22 mouse cellular contexts compared by ENCODE assay signal in genomic region chr2:29770162-29770561, GRCm38 (mm10). TPM values are rescaled to one million over a fixed set of nuclear protein-coding genes. Genes with fewer than 3 reads are reported as not detected.
DNase-seq lines count a peak whose midpoint lies in the region; ATAC-seq and TF ChIP-seq lines count a peak whose summit lies in the region.
"Had no signal": no experiment of that assay in that cellular context is flagged by ENCODE, and none has a peak within 500 bp of the region (broad histone marks: within the 10 kb centered on the region; RNA-seq: fewer than 3 reads in every experiment).

No protein-coding gene starts in this region.

- peak; percentile 26 for TF ChIP-seq CTCF in lung, postnatal 0 days (IDR thresholded peaks at IDR 0.05)
- TF ChIP-seq CTCF in lung, adult 2 months (IDR thresholded peaks at IDR 0.05; ENCODE audit: insufficient read depth, low read length), result no peak

- peaks cover 27% of the 10 kb centered on the region for H3K4me1 ChIP-seq in intestine, embryonic 16.5 days (ENCODE audit: control insufficient read depth, insufficient read depth, low read length)
- H3K4me1 ChIP-seq in intestine, embryonic 15.5 days (replicated peaks), result 0 out of 2 replicates have a peak, but pooled peaks cover 9% of the 10 kb centered on the region
- H3K4me1 ChIP-seq in lung, postnatal 0 days (ENCODE audit: insufficient read depth, low read depth, low read length), result no peaks in the 10 kb centered on the region
- no peaks in the 10 kb centered on the region for H3K4me1 ChIP-seq in lung, adult 2 months (ENCODE audit: control insufficient read depth, insufficient read depth, low read length)
- H3K4me1 ChIP-seq: forebrain, embryonic 13.5 days had no signal

- H3K27ac ChIP-seq in intestine, embryonic 16.5 days (ENCODE audit: low read length), result 0 out of 2 replicates have a peak overlapping the region, but pooled peaks have one; percentile 62
- no peak overlapping the region for H3K27ac ChIP-seq in intestine, embryonic 15.5 days
- H3K27ac ChIP-seq in lung, postnatal 0 days (ENCODE audit: low read length), result no peak overlapping the region
- H3K27ac ChIP-seq: forebrain, embryonic 13.5 days; hindbrain, embryonic 14.5 days; liver, embryonic 13.5 days had no signal

- H3K9ac ChIP-seq in intestine, embryonic 16.5 days (ENCODE audit: low read depth, low read length), result no peak overlapping the region
- H3K9ac ChIP-seq in intestine, embryonic 15.5 days, result no peak overlapping the region
- H3K9ac ChIP-seq in lung, postnatal 0 days (replicated peaks; ENCODE audit: low read depth), result no peak overlapping the region
- H3K9ac ChIP-seq: forebrain, embryonic 13.5 days; hindbrain, embryonic 14.5 days; liver, embryonic 13.5 days had no signal

- H3K36me3 ChIP-seq in intestine, embryonic 16.5 days (ENCODE audit: control insufficient read depth, insufficient read depth, low read length), result no peaks in the 10 kb centered on the region
- H3K36me3 ChIP-seq in intestine, embryonic 15.5 days, result no peaks in the 10 kb centered on the region
- no peaks in the 10 kb centered on the region for H3K36me3 ChIP-seq in lung, postnatal 0 days (ENCODE audit: insufficient read depth, low read length)
- H3K36me3 ChIP-seq: liver, embryonic 13.5 days had no signal

- TF ChIP-seq EP300 in lung, postnatal 0 days (IDR thresholded peaks at IDR 0.05), result no peak

- H3K4me2 ChIP-seq in intestine, embryonic 16.5 days (ENCODE audit: low read depth, low read length), result no peak overlapping the region
- no peak overlapping the region for H3K4me2 ChIP-seq in intestine, embryonic 15.5 days (replicated peaks)
- H3K4me2 ChIP-seq in lung, postnatal 0 days (replicated peaks; ENCODE audit: low read depth, low read length), result no peak overlapping the region
- H3K4me2 ChIP-seq: forebrain, embryonic 13.5 days; hindbrain, embryonic 14.5 days; liver, embryonic 13.5 days; midbrain, embryonic 11.5 days had no signal

- no peak for TF ChIP-seq POLR2A in lung, adult 2 months (IDR thresholded peaks at IDR 0.05; ENCODE audit: borderline replicate concordance, extremely low read depth, low read depth, low read length)

- DNase-seq in lung, postnatal 0 days (ENCODE audit: low spot score), result no peak
- DNase-seq in lung, adult 2 months, result no peak
- peak; percentile 22 for DNase-seq in MEL-GATA-1-ER (ENCODE audit: extremely low read depth, low read depth)
- DNase-seq in B cell, adult 2 months, result no peak
- no peak for DNase-seq in adrenal gland, postnatal 10 days
- DNase-seq: adrenal gland, adult 8-10 months; cerebellum, adult 9-10 months; heart, adult 18-20 months; left cerebral cortex, postnatal 4 days; liver, embryonic 13.5 days; lung, postnatal 4 days had no signal

- H3K9me3 ChIP-seq in intestine, embryonic 16.5 days (ENCODE audit: control insufficient read depth, low read length), result no peaks in the 10 kb centered on the region
- no peaks in the 10 kb centered on the region for H3K9me3 ChIP-seq in intestine, embryonic 15.5 days
- no peaks in the 10 kb centered on the region for H3K9me3 ChIP-seq in lung, postnatal 0 days (ENCODE audit: low read length)
- H3K9me3 ChIP-seq: forebrain, embryonic 13.5 days; liver, embryonic 13.5 days had no signal

- no peak overlapping the region for H3K4me3 ChIP-seq in intestine, embryonic 16.5 days (ENCODE audit: low read length)
- H3K4me3 ChIP-seq in intestine, embryonic 15.5 days (replicated peaks), result no peak overlapping the region
- H3K4me3 ChIP-seq in lung, postnatal 0 days (ENCODE audit: low read depth, low read length), result no peak overlapping the region
- no peak overlapping the region for H3K4me3 ChIP-seq in lung, adult 2 months (replicated peaks; ENCODE audit: extremely low read depth, low read depth, low read length)
- H3K4me3 ChIP-seq: forebrain, embryonic 13.5 days; liver, embryonic 13.5 days; myocyte had no signal

- no peaks in the 10 kb centered on the region for H3K27me3 ChIP-seq in intestine, embryonic 16.5 days (replicated peaks; ENCODE audit: control insufficient read depth, insufficient read depth, low read length)
- no peaks in the 10 kb centered on the region for H3K27me3 ChIP-seq in intestine, embryonic 15.5 days (replicated peaks)
- H3K27me3 ChIP-seq in lung, postnatal 0 days (replicated peaks; ENCODE audit: insufficient read depth, low read length), result no peaks in the 10 kb centered on the region
- H3K27me3 ChIP-seq: forebrain, embryonic 13.5 days; liver, embryonic 13.5 days had no signal

- ATAC-seq in intestine, embryonic 16.5 days, result no peak
- ATAC-seq in intestine, embryonic 15.5 days, result no peak
- no peak for ATAC-seq in lung, postnatal 0 days
- ATAC-seq: CD4-positive, CD25-positive, alpha-beta regulatory T cell, adult 4 months; forebrain, embryonic 13.5 days had no signal

RNA-seq across cellular contexts. Expression of gene Gm13547, which starts 11.1 kb away (rescaled TPM):
- polyA plus RNA-seq in intestine, embryonic 16.5 days (2015; fragmentation: Nextera tagmentation; extraction: Ambion mirVana), result 0.66 TPM in 1 of 2 replicates, not detected in the other
- 0.33 and 0.95 TPM in 2 replicates for polyA plus RNA-seq in intestine, embryonic 15.5 days (2015; fragmentation: Nextera tagmentation; extraction: Ambion mirVana)
- polyA plus RNA-seq in lung, postnatal 0 days (2015; fragmentation: Nextera tagmentation; extraction: Ambion mirVana), result not detected in 2 replicates
- polyA plus RNA-seq in lung, adult 2 months (2012; rRNA removed), result not detected in 2 replicates
- not detected for total RNA-seq in adrenal gland, postnatal 10 days (2021)
- total RNA-seq: adrenal gland, adult 8-10 months; heart, adult 18-20 months; layer of hippocampus, postnatal 14 days; left cerebral cortex, postnatal 4 days had no signal
- polyA plus RNA-seq: CD4-positive, CD25-positive, alpha-beta regulatory T cell, adult 4 months; heart, postnatal 0 days; hindbrain, embryonic 14.5 days; kidney, embryonic 16.5 days; liver, embryonic 13.5 days; midbrain, embryonic 11.5 days; myocyte; spleen, adult 2 months had no signal

RNA-seq across cellular contexts. Expression of gene Coq4, which starts 17.1 kb away (rescaled TPM):
- 60.0 and 64.5 TPM in 2 replicates for polyA plus RNA-seq in intestine, embryonic 16.5 days (2015; fragmentation: Nextera tagmentation; extraction: Ambion mirVana)
- 45.7 and 56.6 TPM in 2 replicates for polyA plus RNA-seq in intestine, embryonic 15.5 days (2015; fragmentation: Nextera tagmentation; extraction: Ambion mirVana)
- 11.7 and 13.1 TPM in 2 replicates for polyA plus RNA-seq in lung, postnatal 0 days (2015; fragmentation: Nextera tagmentation; extraction: Ambion mirVana)
- polyA plus RNA-seq in lung, adult 2 months (2012; rRNA removed), result 40.6 and 44.8 TPM in 2 replicates
- total RNA-seq in adrenal gland, postnatal 10 days (2021), result 10 to 100 TPM; 16.4 to 21.8 TPM

RNA-seq across cellular contexts. Expression of gene Trub2, which starts 18.1 kb away (rescaled TPM):
- 37.5 and 38.0 TPM in 2 replicates for polyA plus RNA-seq in intestine, embryonic 16.5 days (2015; fragmentation: Nextera tagmentation; extraction: Ambion mirVana)
- polyA plus RNA-seq in intestine, embryonic 15.5 days (2015; fragmentation: Nextera tagmentation; extraction: Ambion mirVana), result 30.5 and 40.5 TPM in 2 replicates
- 16.2 and 18.5 TPM in 2 replicates for polyA plus RNA-seq in lung, postnatal 0 days (2015; fragmentation: Nextera tagmentation; extraction: Ambion mirVana)
- polyA plus RNA-seq in lung, adult 2 months (2012; rRNA removed), result 23.7 and 36.8 TPM in 2 replicates
- total RNA-seq in adrenal gland, postnatal 10 days (2021), result 10 to 100 TPM; 25.7 to 43.1 TPM

RNA-seq across cellular contexts. Expression of gene Gm13420, which starts 18.7 kb away (rescaled TPM):
- polyA plus RNA-seq in intestine, embryonic 16.5 days (2015; fragmentation: Nextera tagmentation; extraction: Ambion mirVana), result 0.56 and 0.70 TPM in 2 replicates
- polyA plus RNA-seq in intestine, embryonic 15.5 days (2015; fragmentation: Nextera tagmentation; extraction: Ambion mirVana), result 0.43 and 1.3 TPM in 2 replicates
- 0.21 and 0.37 TPM in 2 replicates for polyA plus RNA-seq in lung, postnatal 0 days (2015; fragmentation: Nextera tagmentation; extraction: Ambion mirVana)
- 0.11 and 0.42 TPM in 2 replicates for polyA plus RNA-seq in lung, adult 2 months (2012; rRNA removed)
- under 1 TPM in 1 of 2 experiments, not detected in 1; 0.48 TPM for total RNA-seq in adrenal gland, postnatal 10 days (2021)
- total RNA-seq: heart, adult 18-20 months had no signal
- polyA plus RNA-seq: forebrain, embryonic 13.5 days; heart, postnatal 0 days; midbrain, embryonic 11.5 days; myocyte had no signal

RNA-seq across cellular contexts. Expression of gene Slc27a4, which starts 32.3 kb away (rescaled TPM):
- polyA plus RNA-seq in intestine, embryonic 16.5 days (2015; fragmentation: Nextera tagmentation; extraction: Ambion mirVana), result 43.0 and 57.6 TPM in 2 replicates
- 31.8 and 35.2 TPM in 2 replicates for polyA plus RNA-seq in intestine, embryonic 15.5 days (2015; fragmentation: Nextera tagmentation; extraction: Ambion mirVana)
- 11.8 and 12.1 TPM in 2 replicates for polyA plus RNA-seq in lung, postnatal 0 days (2015; fragmentation: Nextera tagmentation; extraction: Ambion mirVana)
- 29.0 and 37.1 TPM in 2 replicates for polyA plus RNA-seq in lung, adult 2 months (2012; rRNA removed)
- 10 to 100 TPM; 26.8 to 27.8 TPM for total RNA-seq in adrenal gland, postnatal 10 days (2021)
